Comparison of ENCODE assay signal across 29 mouse cellular contexts in the genomic region with DNA sequence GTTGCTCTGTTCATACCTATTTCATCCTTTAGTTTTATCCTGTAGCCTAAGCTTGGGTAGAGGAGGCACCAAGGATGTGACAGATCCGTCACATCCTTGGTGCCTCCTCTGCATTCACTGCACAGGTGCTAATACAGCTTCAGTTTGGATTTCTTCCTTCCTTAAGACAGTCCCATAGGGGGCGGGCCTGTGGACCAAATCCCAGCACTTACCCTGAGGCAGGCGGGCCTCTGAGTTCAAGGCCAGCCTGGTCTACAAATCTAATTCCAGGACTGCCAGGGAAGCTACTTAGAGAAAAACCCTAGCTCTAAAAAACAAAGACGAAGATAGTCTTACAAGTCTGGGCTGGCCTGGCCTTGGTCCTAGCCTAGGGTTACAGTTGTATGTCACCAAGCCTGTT. TPM values are rescaled to one million over a fixed set of nuclear protein-coding genes. Genes with fewer than 3 reads are reported as not detected.
A peak's percentile ranks its signal among the peaks of the same experiment; 100 is the strongest.
DNase-seq lines count a peak whose midpoint lies in the region; ATAC-seq and TF ChIP-seq lines count a peak whose summit lies in the region.
"Had no signal": no experiment of that assay in that cellular context is flagged by ENCODE, and none has a peak within 500 bp of the region (broad histone marks: within the 10 kb centered on the region; RNA-seq: fewer than 3 reads in every experiment).

No protein-coding gene starts in this region.

- peaks cover 46% of the 10 kb centered on the region for H3K36me3 ChIP-seq in E14TG2a.4 (ENCODE audit: insufficient read depth, low read length)
- H3K36me3 ChIP-seq: embryonic facial prominence, embryonic 13.5 days; embryonic facial prominence, embryonic 15.5 days; forebrain, embryonic 10.5 days; forebrain, embryonic 12.5 days had no signal

- no peaks in the 10 kb centered on the region for H3K9me3 ChIP-seq in E14TG2a.4 (ENCODE audit: low read length)
- H3K9me3 ChIP-seq: embryonic facial prominence, embryonic 13.5 days; embryonic facial prominence, embryonic 15.5 days; forebrain, embryonic 10.5 days; forebrain, embryonic 12.5 days; G1E had no signal

- no peak for ATAC-seq in activated CD4-positive, CD25-positive, alpha-beta regulatory T cell, adult 4 months
- ATAC-seq: CD4-positive, CD25-positive, alpha-beta regulatory T cell, adult 4 months; forebrain, embryonic 14.5 days; forebrain, postnatal 0 days; Patski had no signal

- H3K4me3 ChIP-seq in E14TG2a.4 (replicated peaks; ENCODE audit: low read length) = peak overlapping the region; percentile 87
- H3K4me3 ChIP-seq: embryonic facial prominence, embryonic 13.5 days; embryonic facial prominence, embryonic 15.5 days; erythroblast, embryonic 14.5 days; forebrain, embryonic 10.5 days; forebrain, embryonic 12.5 days had no signal

- no peaks in the 10 kb centered on the region for H3K27me3 ChIP-seq in E14TG2a.4 (ENCODE audit: insufficient read depth, low read length)
- H3K27me3 ChIP-seq: CH12.LX; embryonic facial prominence, embryonic 13.5 days; embryonic facial prominence, embryonic 15.5 days; forebrain, embryonic 12.5 days; Patski had no signal

- DNase-seq in ES-CJ7 (ENCODE audit: low read depth, low spot score) (peak; percentile 53), R1 (ENCODE audit: low read depth, low spot score) (peak; percentile 50)
- DNase-seq in cerebellum, postnatal 36 days = no peak
- no peak for DNase-seq in testis, postnatal 10 days (ENCODE audit: low spot score)
- DNase-seq: adrenal gland, adult 2 months; adrenal gland, postnatal 10 days; adrenal gland, postnatal 25 days; B cell, adult 2 months; cerebellum, adult 11 months; cerebellum, adult 18-20 months; cerebellum, adult 8-10 months; cerebellum, adult 9-11 months; cerebellum, postnatal 14 days; embryo, embryonic 11 days; forebrain, postnatal 0 days had no signal

- TF ChIP-seq CTCF in E14TG2a.4 (conservative IDR thresholded peaks at IDR 0.05; ENCODE audit: low read length) = no peak

- H3K4me1 ChIP-seq in E14TG2a.4 (replicated peaks; ENCODE audit: low read depth, low read length) = peaks cover 64% of the 10 kb centered on the region
- H3K4me1 ChIP-seq: embryonic facial prominence, embryonic 13.5 days; embryonic facial prominence, embryonic 15.5 days; forebrain, embryonic 10.5 days; forebrain, embryonic 12.5 days had no signal

RNA-seq across cellular contexts. Expression of a gene that starts 2.0 kb away (rescaled TPM):
- not detected for polyA plus RNA-seq in activated CD4-positive, CD25-positive, alpha-beta regulatory T cell, adult 4 months (2017; shearing (Covaris generic))
- polyA plus RNA-seq: adrenal gland, adult 2 months; brain, embryonic 14.5 days; CD4-positive, CD25-positive, alpha-beta regulatory T cell, adult 4 months; embryonic facial prominence, embryonic 11.5 days; embryonic facial prominence, embryonic 13.5 days; embryonic facial prominence, embryonic 15.5 days; erythroblast, embryonic 14.5 days; forebrain, embryonic 10.5 days; forebrain, embryonic 12.5 days; forebrain, embryonic 14.5 days; forebrain, postnatal 0 days; Patski had no signal

RNA-seq across cellular contexts. Expression of a gene that starts 18.2 kb away (rescaled TPM):
- not detected for polyA plus RNA-seq in activated CD4-positive, CD25-positive, alpha-beta regulatory T cell, adult 4 months (2017; shearing (Covaris generic))
- polyA plus RNA-seq: adrenal gland, adult 2 months; CD4-positive, CD25-positive, alpha-beta regulatory T cell, adult 4 months; embryonic facial prominence, embryonic 11.5 days; embryonic facial prominence, embryonic 13.5 days; embryonic facial prominence, embryonic 15.5 days; erythroblast, embryonic 14.5 days; forebrain, embryonic 10.5 days; forebrain, embryonic 12.5 days; forebrain, embryonic 14.5 days; forebrain, postnatal 0 days; G1E; Patski had no signal

Comparison
In these comparisons a context has a peak if more than half of its experiments do, and no peak if none do; other contexts are left out.
1. DNase-seq: peak in ES-CJ7 (single experiment) and R1 (single experiment); none in cerebellum, postnatal 36 days (0 of 2) and testis, postnatal 10 days (single experiment).